In genomic region chr10:128821358-128822056, GRCm38 (mm10) we compare ENCODE assay signal across 7 mouse cellular contexts. TPM values are rescaled to one million over a fixed set of nuclear protein-coding genes. Genes with fewer than 3 reads are reported as not detected.
DNase-seq lines count a peak whose midpoint lies in the region; ATAC-seq lines count a peak whose summit lies in the region.

Gene Ormdl2 (minus strand): TSS chr10:128821645.

- H3K4me1 ChIP-seq in embryonic facial prominence, embryonic 12.5 days, result peaks cover 14% of the 10 kb centered on the region; the same call in 1 of the 2 replicates
- H3K4me1 ChIP-seq in limb, embryonic 11.5 days (ENCODE audit: control insufficient read depth, insufficient read depth, low read length), result 0 out of 2 replicates have a peak, but pooled peaks cover 3% of the 10 kb centered on the region
- H3K4me1 ChIP-seq in midbrain, embryonic 14.5 days (ENCODE audit: control insufficient read depth, insufficient read depth, low read length), result peaks cover 7% of the 10 kb centered on the region

- no peaks in the 10 kb centered on the region for H3K9me3 ChIP-seq in embryonic facial prominence, embryonic 12.5 days
- H3K9me3 ChIP-seq in limb, embryonic 11.5 days (ENCODE audit: control insufficient read depth, low read length), result no peaks in the 10 kb centered on the region
- no peaks in the 10 kb centered on the region for H3K9me3 ChIP-seq in midbrain, embryonic 14.5 days (ENCODE audit: control insufficient read depth, low read length)

- peak within 1 kb of the TSS; percentile 65; the same call in 1 of the 2 replicates for H3K27ac ChIP-seq in embryonic facial prominence, embryonic 12.5 days
- no peak within 1 kb of the TSS; the same call in 1 of the 2 replicates for H3K27ac ChIP-seq in limb, embryonic 11.5 days (replicated peaks; ENCODE audit: low read depth, low read length)
- no peak within 1 kb of the TSS for H3K27ac ChIP-seq in midbrain, embryonic 14.5 days (replicated peaks; ENCODE audit: low read depth, low read length)

- peaks cover 28% of the 10 kb centered on the region for H3K36me3 ChIP-seq in embryonic facial prominence, embryonic 12.5 days
- H3K36me3 ChIP-seq in limb, embryonic 11.5 days (ENCODE audit: control insufficient read depth, insufficient read depth, low read length), result peaks cover 10% of the 10 kb centered on the region; the same call in 1 of the 2 replicates
- H3K36me3 ChIP-seq in midbrain, embryonic 14.5 days (ENCODE audit: control insufficient read depth, insufficient read depth, low read length), result peaks cover 44% of the 10 kb centered on the region

- H3K9ac ChIP-seq in embryonic facial prominence, embryonic 12.5 days, result peak within 1 kb of the TSS; percentile 83
- peak within 1 kb of the TSS; percentile 78 for H3K9ac ChIP-seq in limb, embryonic 11.5 days (ENCODE audit: low read length)
- peak within 1 kb of the TSS; percentile 62 for H3K9ac ChIP-seq in midbrain, embryonic 14.5 days (replicated peaks; ENCODE audit: low read length)

- DNase-seq in adrenal gland, postnatal 25 days, result peak; percentile 98
- DNase-seq in heart, adult 11 months, result peak; percentile 100
- peak; percentile 99 for DNase-seq in kidney, adult 18-20 months
- peak; percentile 99 for DNase-seq in limb, embryonic 11.5 days (ENCODE audit: low spot score)
- peak; percentile 100 for DNase-seq in midbrain, embryonic 14.5 days
- DNase-seq in spleen, adult 18-20 months, result peak; percentile 94 to 95

- ATAC-seq in embryonic facial prominence, embryonic 12.5 days (ENCODE audit: insufficient number of reproducible peaks, insufficient read depth, low FRiP score, low TSS enrichment), result peak; percentile 100
- peak; percentile 100 for ATAC-seq in limb, embryonic 11.5 days (ENCODE audit: insufficient number of reproducible peaks, low FRiP score, low TSS enrichment, low read depth)
- ATAC-seq in midbrain, embryonic 14.5 days (ENCODE audit: low FRiP score, low TSS enrichment), result peak; percentile 100

- no peaks in the 10 kb centered on the region for H3K27me3 ChIP-seq in embryonic facial prominence, embryonic 12.5 days
- H3K27me3 ChIP-seq in limb, embryonic 11.5 days (ENCODE audit: control insufficient read depth, insufficient read depth, low read length), result no peaks in the 10 kb centered on the region
- no peaks in the 10 kb centered on the region for H3K27me3 ChIP-seq in midbrain, embryonic 14.5 days (ENCODE audit: control insufficient read depth, insufficient read depth, low read length)

- H3K4me3 ChIP-seq in embryonic facial prominence, embryonic 12.5 days, result peak within 1 kb of the TSS; percentile 91
- peak within 1 kb of the TSS; percentile 91 for H3K4me3 ChIP-seq in limb, embryonic 11.5 days (ENCODE audit: low read depth, low read length)
- peak within 1 kb of the TSS; percentile 67 for H3K4me3 ChIP-seq in midbrain, embryonic 14.5 days (replicated peaks; ENCODE audit: low read depth, low read length)

- peak within 1 kb of the TSS; percentile 81 for H3K4me2 ChIP-seq in embryonic facial prominence, embryonic 12.5 days (replicated peaks)
- H3K4me2 ChIP-seq in limb, embryonic 11.5 days (ENCODE audit: low read depth, severe bottlenecking), result peak within 1 kb of the TSS; percentile 75
- H3K4me2 ChIP-seq in midbrain, embryonic 14.5 days (ENCODE audit: low read length), result peak within 1 kb of the TSS; percentile 69

- WGBS in embryonic facial prominence, embryonic 12.5 days, result under 1% methylated on average over 46 of the region's 46 CpGs
- WGBS in limb, embryonic 11.5 days, result under 1% methylated on average over 46 of the region's 46 CpGs
- WGBS in midbrain, embryonic 14.5 days, result under 1% methylated on average over 46 of the region's 46 CpGs

RNA-seq across cellular contexts. Expression of gene Ormdl2, which starts in this region (rescaled TPM):
- 48.5 and 49.1 TPM in 2 replicates for total RNA-seq in adrenal gland, postnatal 25 days (2021)
- polyA plus RNA-seq in embryonic facial prominence, embryonic 12.5 days (2016; fragmentation: Nextera tagmentation; extraction: Ambion mirVana), result 31.5 and 35.5 TPM in 2 replicates
- 51.8 and 54.5 TPM in 2 replicates for polyA plus RNA-seq in limb, embryonic 11.5 days (2014; fragmentation: Nextera tagmentation; extraction: Ambion mirVana)
- polyA plus RNA-seq in midbrain, embryonic 14.5 days (2014; fragmentation: Nextera tagmentation; extraction: Ambion mirVana), result 23.4 and 24.8 TPM in 2 replicates
